Mouse (Mus musculus) CD4-positive, CD25-positive, alpha-beta regulatory T cell (primary cell): ENCODE data around the gene Zfp558. TPM values are rescaled to one million over a fixed set of nuclear protein-coding genes. Genes with fewer than 3 reads are reported as not detected.

ENCODE experiments used
- polyA plus RNA-seq: library from polyadenylated mRNA; unstranded; fragments of 100-300 nt; shearing (Covaris generic); gene quantifications from one replicate; pipeline ENCODE4 v1.2.1, GENCODE M21; 2017

The Zfp558 gene
- 2.8 TPM for polyA plus RNA-seq

DNA sequence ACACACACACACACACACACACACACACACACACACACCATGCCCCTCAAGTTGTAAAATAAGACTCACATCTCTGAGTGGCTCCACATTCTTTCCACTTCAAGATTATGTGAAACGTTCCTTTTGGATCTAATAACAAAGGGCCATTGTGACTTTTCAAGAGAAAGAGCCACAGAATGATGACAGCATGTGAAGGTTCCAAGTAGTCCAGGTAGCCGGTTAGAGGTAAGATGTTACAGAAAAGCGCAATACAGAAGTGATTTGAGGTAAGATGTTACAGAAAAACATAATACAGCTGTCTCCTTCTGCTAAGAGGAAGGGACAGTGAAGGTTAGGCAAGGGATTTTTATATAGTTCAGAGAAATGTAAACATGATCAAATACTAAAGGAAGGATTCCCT is at the start of gene Zfp558, which contains the start of gene Mbd3l1:
Zfp558 (minus strand) TSS at position 101 of the 400 bp plus-strand sequence.
Mbd3l1 (plus strand) TSS at position 192 of the 400 bp plus-strand sequence.

DNA sequence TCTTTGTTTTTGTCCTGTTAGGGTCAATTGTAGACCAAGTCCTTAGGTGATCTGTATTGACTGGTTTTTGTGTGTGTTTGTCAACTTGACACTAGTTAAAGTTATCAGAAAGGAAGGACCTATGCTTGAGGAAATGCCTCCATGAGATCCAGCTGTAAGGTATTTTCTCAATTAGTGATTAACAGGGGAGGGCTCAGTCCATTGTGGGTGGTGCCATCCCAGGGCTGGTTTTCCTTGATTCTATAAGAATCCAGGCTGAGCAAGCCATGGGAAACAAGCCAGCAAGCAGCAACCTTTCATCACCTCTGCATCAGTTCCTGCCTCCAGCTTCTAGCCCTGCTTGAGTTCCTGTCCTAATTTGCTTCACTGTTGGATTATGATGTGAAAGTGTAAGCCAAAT is 47.7 kb downstream of the Zfp558 start, which contains the start of gene Mbd3l2:
Mbd3l2 (plus strand) TSS at position 301 of the 400 bp plus-strand sequence.

Other genes with a start within 250 kb of the Zfp558 start
- 120 TPM for gene Chordc1, start 186.1 kb downstream of the Zfp558 start, polyA plus RNA-seq
- gene Naalad2, start 75.3 kb downstream of the Zfp558 start, polyA plus RNA-seq, result 0.10 TPM
- 0.13 TPM for gene Ubtfl1, start 73.8 kb downstream of the Zfp558 start, polyA plus RNA-seq
- not detected for gene Mbd3l2, start 47.6 kb downstream of the Zfp558 start, polyA plus RNA-seq
- not detected for gene Mbd3l1, start 91 bp upstream of the Zfp558 start, polyA plus RNA-seq
- 0.06 TPM for gene Muc16, start 196.3 kb upstream of the Zfp558 start, polyA plus RNA-seq